Mouse (Mus musculus) liver, adult 2 months (tissue): ENCODE measurements around the gene Olfr1362. TPM values are rescaled to one million over a fixed set of nuclear protein-coding genes. Genes with fewer than 3 reads are reported as not detected.

Experiments
- DNase-seq: peaks from one replicate; pipeline ENCODE4 v3.0.0-alpha.2; 2011; ENCODE audit warnings: low read depth, low spot score; ENCODE audit errors: extremely low read depth
- H3K27ac ChIP-seq: fragments of 200-500 bp; replicated peaks from 2 replicates; pipeline ENCODE4 v1.5.1; 2012; ENCODE audit warnings: low read depth, mild to moderate bottlenecking, control low read depth, inconsistent platforms, low read length; ENCODE audit not compliant: insufficient read depth
- H3K27me3 ChIP-seq: fragments of 200-500 bp; 2 replicates; pipeline ENCODE4 v1.6.1; 2012; ENCODE audit warnings: mild to moderate bottlenecking, moderate library complexity, low read length, inconsistent platforms; ENCODE audit not compliant: control insufficient read depth, insufficient read depth
- H3K36me3 ChIP-seq: fragments of 200-500 bp; 2 replicates; pipeline ENCODE4 v1.6.1; 2012; ENCODE audit warnings: low read length, inconsistent platforms; ENCODE audit not compliant: control insufficient read depth, insufficient read depth
- H3K4me1 ChIP-seq: fragments of 200-500 bp; 2 replicates; pipeline ENCODE4 v1.6.1; 2011; ENCODE audit warnings: low read length; ENCODE audit not compliant: control insufficient read depth, insufficient read depth
- H3K4me3 ChIP-seq: fragments of 200-500 bp; 2 replicates; pipeline ENCODE4 v1.5.1; 2011; ENCODE audit warnings: low read depth, mild to moderate bottlenecking, control low read depth, low read length, moderate library complexity; ENCODE audit not compliant: insufficient read depth
- H3K79me2 ChIP-seq: fragments of 200-500 bp; 2 replicates; pipeline ENCODE4 v1.6.1; 2012; ENCODE audit warnings: inconsistent platforms, mild to moderate bottlenecking, low read length, moderate library complexity; ENCODE audit not compliant: control insufficient read depth, insufficient read depth
- H3K9ac ChIP-seq: fragments of 200-500 bp; 2 replicates; pipeline ENCODE4 v1.6.1; 2012; ENCODE audit warnings: low read depth, mild to moderate bottlenecking, control low read depth, inconsistent platforms, low read length
- CTCF ChIP-seq: fragments of 200-500 bp; IDR thresholded peaks from 2 replicates; pipeline ENCODE4 v1.5.1; 2011; ENCODE audit warnings: low read depth, low read length, control low read depth
- POLR2A ChIP-seq: fragments of 200-500 bp; IDR thresholded peaks from 2 replicates; pipeline ENCODE4 v1.6.1; 2011; ENCODE audit warnings: low read length, control low read depth; ENCODE audit not compliant: insufficient read depth; ENCODE audit errors: extremely low read depth
- WGBS: fragments of 180-500 bp; shearing (Covaris S2); methylation state at CpG from one replicate; pipeline ENCODE4 v1.1.7; 2018; 5-methylcytosine and 5-hydroxymethylcytosine counted together
- polyA plus RNA-seq: library from polyadenylated mRNA; depleted of rRNA; stranded (reverse); fragments of >200 nt; gene quantifications from 2 replicates; pipeline ENCODE4 v1.2.3, GENCODE M21; 2012; rRNA removed
- total RNA-seq: library from RNA; depleted of rRNA; stranded (reverse); fragments of >200 nt; gene quantifications from 2 replicates; pipeline ENCODE4 v1.2.3, GENCODE M21; 2014; rRNA removed

The Olfr1362 gene
- total RNA-seq, result not detected in 2 replicates
- polyA plus RNA-seq, result not detected in 2 replicates

- no peak within 1 kb of the TSS for H3K9ac ChIP-seq
- H3K79me2 ChIP-seq, result no peaks in the 10 kb centered on the region
- TF ChIP-seq CTCF (no peak), POLR2A (no peak)
- no peak within 1 kb of the TSS for H3K27ac ChIP-seq
- no peak for DNase-seq
- H3K36me3 ChIP-seq, result no peaks in the 10 kb centered on the region
- H3K4me1 ChIP-seq, result no peaks in the 10 kb centered on the region
- no peak within 1 kb of the TSS for H3K4me3 ChIP-seq
- no peaks in the 10 kb centered on the region for H3K27me3 ChIP-seq
Observed at GRCm38 (mm10) chr13:21613922-21614321, at the start of gene Olfr1362. TSS of gene Olfr1362 (minus strand) at chr13:21614022.

- Histone ChIP-seq H3K27me3 (no peaks in the 10 kb centered on the region), H3K9ac (no peak within 1 kb of the TSS), H3K4me1 (no peaks in the 10 kb centered on the region), H3K36me3 (no peaks in the 10 kb centered on the region), H3K79me2 (no peaks in the 10 kb centered on the region), H3K27ac (no peak within 1 kb of the TSS), H3K4me3 (no peak within 1 kb of the TSS)
- WGBS, result 77% methylated on average over 2 of the region's 2 CpGs
- TF ChIP-seq POLR2A (no peak), CTCF (no peak)
- no peak for DNase-seq
Observed at GRCm38 (mm10) chr13:21663286-21663685, 49.5 kb upstream of the Olfr1362 start, which contains the start of gene Olfr1361. TSS of gene Olfr1361 (minus strand) at chr13:21663386.

GRCm38 (mm10) chr13:21642418-21642817, 28.6 kb upstream of the Olfr1362 start, which contains the start of gene Olfr11:
TSS of gene Olfr11 (minus strand) at chr13:21642518.
- Histone ChIP-seq H3K27me3 (no peaks in the 10 kb centered on the region), H3K4me1 (no peaks in the 10 kb centered on the region), H3K4me3 (no peak within 1 kb of the TSS), H3K36me3 (no peaks in the 10 kb centered on the region), H3K9ac (no peak within 1 kb of the TSS), H3K27ac (no peak within 1 kb of the TSS), H3K79me2 (no peaks in the 10 kb centered on the region)
- WGBS, result 88% methylated on average over 2 of the region's 2 CpGs
- no peak for DNase-seq
- TF ChIP-seq POLR2A (no peak), CTCF (no peak)

- TF ChIP-seq POLR2A, result no peak
- no peak for TF ChIP-seq CTCF
- H3K4me3 ChIP-seq, result no peak overlapping the region
- 77% methylated on average over 2 of the region's 2 CpGs for WGBS
- H3K79me2 ChIP-seq, result no peaks in the 10 kb centered on the region
- no peaks in the 10 kb centered on the region for H3K36me3 ChIP-seq
- no peaks in the 10 kb centered on the region for H3K27me3 ChIP-seq
- H3K27ac ChIP-seq, result no peak overlapping the region
- DNase-seq, result no peak
- no peaks in the 10 kb centered on the region for H3K4me1 ChIP-seq
- H3K9ac ChIP-seq, result no peak overlapping the region
Observed at GRCm38 (mm10) chr13:21591618-21592017, 22.2 kb downstream of the Olfr1362 start.

GRCm38 (mm10) chr13:21581659-21582058, 32.2 kb downstream of the Olfr1362 start, which contains the start of gene Olfr1364:
TSS of gene Olfr1364 (minus strand) at chr13:21581759.
- DNase-seq, result no peak
- TF ChIP-seq POLR2A, result no peak
- no peak for TF ChIP-seq CTCF
- H3K27me3 ChIP-seq, result no peaks in the 10 kb centered on the region
- H3K4me1 ChIP-seq, result no peaks in the 10 kb centered on the region
- H3K4me3 ChIP-seq, result no peak within 1 kb of the TSS
- no peaks in the 10 kb centered on the region for H3K36me3 ChIP-seq
- H3K79me2 ChIP-seq, result no peaks in the 10 kb centered on the region
- H3K27ac ChIP-seq, result no peak within 1 kb of the TSS
- no peak within 1 kb of the TSS for H3K9ac ChIP-seq
- WGBS, result 90% methylated on average over 2 of the region's 2 CpGs

Other genes starting within 250 kb of the Olfr1362 start
Only the 30 nearest of the 34 such genes appear.
- gene Pgbd1, start 173.0 kb downstream of the Olfr1362 start, total RNA-seq, result 0.60 and 0.83 TPM in 2 replicates
- 0.20 and 0.26 TPM in 2 replicates for gene Pgbd1, start 173.0 kb downstream of the Olfr1362 start, polyA plus RNA-seq
- gene Zscan26, start 160.3 kb downstream of the Olfr1362 start, total RNA-seq, result 30.8 and 33.4 TPM in 2 replicates
- gene Zscan26, start 160.3 kb downstream of the Olfr1362 start, polyA plus RNA-seq, result 7.5 and 12.1 TPM in 2 replicates
- 0.27 and 0.55 TPM in 2 replicates for gene Nkapl, start 145.5 kb downstream of the Olfr1362 start, total RNA-seq
- gene Nkapl, start 145.5 kb downstream of the Olfr1362 start, polyA plus RNA-seq, result 0.13 and 0.29 TPM in 2 replicates
- 0.47 and 1.0 TPM in 2 replicates for gene Zkscan4, start 135.1 kb downstream of the Olfr1362 start, total RNA-seq
- gene Zkscan4, start 135.1 kb downstream of the Olfr1362 start, polyA plus RNA-seq, result 0.09 and 0.29 TPM in 2 replicates
- not detected in 2 replicates for gene Gm10065, start 134.6 kb downstream of the Olfr1362 start, total RNA-seq
- not detected in 2 replicates for gene Gm10065, start 134.6 kb downstream of the Olfr1362 start, polyA plus RNA-seq
- gene AK157302, start 118.8 kb downstream of the Olfr1362 start, total RNA-seq, result 0.27 and 0.28 TPM in 2 replicates
- gene AK157302, start 118.8 kb downstream of the Olfr1362 start, polyA plus RNA-seq, result 0.11 TPM in 1 of 2 replicates, not detected in the other
- gene Gm11273, start 112.6 kb downstream of the Olfr1362 start, total RNA-seq, result 20.5 and 23.4 TPM in 2 replicates
- 26.0 and 26.2 TPM in 2 replicates for gene Gm11273, start 112.6 kb downstream of the Olfr1362 start, polyA plus RNA-seq
- 4.7 and 5.3 TPM in 2 replicates for gene Zkscan8, start 82.9 kb downstream of the Olfr1362 start, total RNA-seq
- gene Zkscan8, start 82.9 kb downstream of the Olfr1362 start, polyA plus RNA-seq, result 1.5 and 1.7 TPM in 2 replicates
- gene Olfr1366, start 71.2 kb downstream of the Olfr1362 start, total RNA-seq, result not detected in 2 replicates
- gene Olfr1366, start 71.2 kb downstream of the Olfr1362 start, polyA plus RNA-seq, result not detected in 2 replicates
- gene Olfr1535, start 54.1 kb downstream of the Olfr1362 start, total RNA-seq, result not detected in 2 replicates
- gene Olfr1535, start 54.1 kb downstream of the Olfr1362 start, polyA plus RNA-seq, result not detected in 2 replicates
- not detected in 2 replicates for gene Olfr1364, start 32.3 kb downstream of the Olfr1362 start, total RNA-seq
- gene Olfr1364, start 32.3 kb downstream of the Olfr1362 start, polyA plus RNA-seq, result not detected in 2 replicates
- gene Olfr11, start 28.5 kb upstream of the Olfr1362 start, total RNA-seq, result not detected in 2 replicates
- gene Olfr11, start 28.5 kb upstream of the Olfr1362 start, polyA plus RNA-seq, result not detected in 2 replicates
- not detected in 2 replicates for gene Olfr1361, start 49.4 kb upstream of the Olfr1362 start, total RNA-seq
- not detected in 2 replicates for gene Olfr1361, start 49.4 kb upstream of the Olfr1362 start, polyA plus RNA-seq
- gene Olfr1360, start 63.4 kb upstream of the Olfr1362 start, total RNA-seq, result not detected in 2 replicates
- not detected in 2 replicates for gene Olfr1360, start 63.4 kb upstream of the Olfr1362 start, polyA plus RNA-seq
- gene Olfr1359, start 84.1 kb upstream of the Olfr1362 start, total RNA-seq, result not detected in 2 replicates
- gene Olfr1359, start 84.1 kb upstream of the Olfr1362 start, polyA plus RNA-seq, result not detected in 2 replicates
- 1.4 and 1.5 TPM in 2 replicates for gene Hist1h2bl, start 102.1 kb upstream of the Olfr1362 start, total RNA-seq
- gene Hist1h2bl, start 102.1 kb upstream of the Olfr1362 start, polyA plus RNA-seq, result 0.90 TPM in 1 of 2 replicates, not detected in the other
- 8.9 and 10.2 TPM in 2 replicates for gene Hist1h2ai, start 102.4 kb upstream of the Olfr1362 start, total RNA-seq
- gene Hist1h2ai, start 102.4 kb upstream of the Olfr1362 start, polyA plus RNA-seq, result 0.64 and 1.6 TPM in 2 replicates
- gene Hist1h3h, start 103.6 kb upstream of the Olfr1362 start, total RNA-seq, result 24.2 and 48.6 TPM in 2 replicates
- 1.8 TPM in 1 of 2 replicates, not detected in the other for gene Hist1h3h, start 103.6 kb upstream of the Olfr1362 start, polyA plus RNA-seq
- gene Hist1h2bm, start 108.0 kb upstream of the Olfr1362 start, total RNA-seq, result 2.8 and 7.2 TPM in 2 replicates
- gene Hist1h2bm, start 108.0 kb upstream of the Olfr1362 start, polyA plus RNA-seq, result not detected in 2 replicates
- gene Hist1h4j, start 121.0 kb upstream of the Olfr1362 start, total RNA-seq, result 21.5 and 24.9 TPM in 2 replicates
- 0.31 and 1.1 TPM in 2 replicates for gene Hist1h4j, start 121.0 kb upstream of the Olfr1362 start, polyA plus RNA-seq
- 41.2 and 45.6 TPM in 2 replicates for gene Hist1h4k, start 136.5 kb upstream of the Olfr1362 start, total RNA-seq
- gene Hist1h4k, start 136.5 kb upstream of the Olfr1362 start, polyA plus RNA-seq, result 3.6 and 8.6 TPM in 2 replicates
- gene Hist1h2ak, start 139.8 kb upstream of the Olfr1362 start, total RNA-seq, result 3.3 and 6.0 TPM in 2 replicates
- 0.47 TPM in 1 of 2 replicates, not detected in the other for gene Hist1h2ak, start 139.8 kb upstream of the Olfr1362 start, polyA plus RNA-seq
- gene Hist1h2bn, start 140.1 kb upstream of the Olfr1362 start, total RNA-seq, result 4.6 and 10.8 TPM in 2 replicates
- not detected in 2 replicates for gene Hist1h2bn, start 140.1 kb upstream of the Olfr1362 start, polyA plus RNA-seq
- 3.5 and 4.5 TPM in 2 replicates for gene Hist1h1b, start 166.6 kb upstream of the Olfr1362 start, total RNA-seq
- 0.35 TPM in 1 of 2 replicates, not detected in the other for gene Hist1h1b, start 166.6 kb upstream of the Olfr1362 start, polyA plus RNA-seq
- gene Hist1h3i, start 169.3 kb upstream of the Olfr1362 start, total RNA-seq, result 26.6 and 38.0 TPM in 2 replicates
- 4.1 and 5.4 TPM in 2 replicates for gene Hist1h3i, start 169.3 kb upstream of the Olfr1362 start, polyA plus RNA-seq
- 7.3 and 8.7 TPM in 2 replicates for gene Hist1h2an, start 173.2 kb upstream of the Olfr1362 start, total RNA-seq
- gene Hist1h2an, start 173.2 kb upstream of the Olfr1362 start, polyA plus RNA-seq, result not detected in 2 replicates
- gene Hist1h2bp, start 173.4 kb upstream of the Olfr1362 start, total RNA-seq, result 0.40 and 0.74 TPM in 2 replicates
- gene Hist1h2bp, start 173.4 kb upstream of the Olfr1362 start, polyA plus RNA-seq, result not detected in 2 replicates
- 2.1 and 4.9 TPM in 2 replicates for gene Hist1h2bq, start 196.2 kb upstream of the Olfr1362 start, total RNA-seq
- 1.2 and 11.7 TPM in 2 replicates for gene Hist1h2bq, start 196.2 kb upstream of the Olfr1362 start, polyA plus RNA-seq
- 0.55 TPM in 1 of 2 replicates, not detected in the other for gene Hist1h2ao, start 196.4 kb upstream of the Olfr1362 start, total RNA-seq
- gene Hist1h2ao, start 196.4 kb upstream of the Olfr1362 start, polyA plus RNA-seq, result not detected in 2 replicates
- 0.60 and 0.74 TPM in 2 replicates for gene Hist1h4m, start 197.7 kb upstream of the Olfr1362 start, total RNA-seq
- gene Hist1h4m, start 197.7 kb upstream of the Olfr1362 start, polyA plus RNA-seq, result not detected in 2 replicates